Mouse (Mus musculus): ENCODE measurements around the gene Crat.
"Not testable (repeated sequence)": the region's sequence is repeated elsewhere in the genome, so short reads cannot be mapped to it uniquely, and the experiment has no call there.

Crat gene

GRCm38 (mm10) chr2:30440701-30441517 is 25.3 kb upstream of the Crat start:
- DNase-seq (ENCODE audit: low spot score in 2 of 2) = peak in 1 of 2 experiments; percentile 77

- no peak for DNase-seq (ENCODE audit: low spot score in 2 of 2)
These were observed 24.6 kb upstream of the Crat start for GRCm38 (mm10) chr2:30440211-30440700.

GRCm38 (mm10) chr2:30439631-30440030 is 24.0 kb upstream of the Crat start:
- no peak for DNase-seq (ENCODE audit: low spot score in 2 of 2)

GRCm38 (mm10) chr2:30437791-30438190 is 22.2 kb upstream of the Crat start:
- DNase-seq (ENCODE audit: low spot score in 2 of 2) = no peak

- DNase-seq (ENCODE audit: low spot score in 2 of 2) = no peak
These were observed 21.2 kb upstream of the Crat start for GRCm38 (mm10) chr2:30436809-30437208.

GRCm38 (mm10) chr2:30436156-30436545 is 20.5 kb upstream of the Crat start:
- no peak for DNase-seq (ENCODE audit: low spot score in 2 of 2)

- DNase-seq (ENCODE audit: low spot score in 2 of 2) = peak in 1 of 2 experiments; percentile 81
These were observed 19.9 kb upstream of the Crat start for GRCm38 (mm10) chr2:30435326-30436155.

- DNase-seq (ENCODE audit: low spot score in 2 of 2) = no peak
These were observed 13.5 kb upstream of the Crat start for GRCm38 (mm10) chr2:30429156-30429555.

- no peak for DNase-seq (ENCODE audit: low spot score in 2 of 2)
These were observed 5.8 kb upstream of the Crat start for GRCm38 (mm10) chr2:30421432-30421831.

GRCm38 (mm10) chr2:30419112-30419511 is 3.5 kb upstream of the Crat start:
- DNase-seq (ENCODE audit: low spot score in 2 of 2) = no peak

GRCm38 (mm10) chr2:30418259-30418658 is 2.6 kb upstream of the Crat start:
- no peak for DNase-seq (ENCODE audit: low spot score in 2 of 2)

GRCm38 (mm10) chr2:30417595-30418165 is 2.1 kb upstream of the Crat start:
- no peak for DNase-seq (ENCODE audit: low spot score in 2 of 2)

GRCm38 (mm10) chr2:30417154-30417553 is 1.5 kb upstream of the Crat start:
- DNase-seq (ENCODE audit: low spot score in 2 of 2) = not testable (repeated sequence)

GRCm38 (mm10) chr2:30416649-30416965 is 994 bp upstream of the Crat start:
- DNase-seq (ENCODE audit: low spot score in 2 of 2) = no peak

GRCm38 (mm10) chr2:30415936-30416648 is 479 bp upstream of the Crat start, which contains the start of gene Ptpa:
TSS of gene Ptpa (plus strand) at chr2:30416039.
- DNase-seq (ENCODE audit: low spot score in 2 of 2) = peak; percentile 82 to 90

GRCm38 (mm10) chr2:30414681-30415080 is 932 bp downstream of the Crat start:
- DNase-seq (ENCODE audit: low spot score in 2 of 2) = no peak

- no peak for DNase-seq (ENCODE audit: low spot score in 2 of 2)
These were observed 1.5 kb downstream of the Crat start for GRCm38 (mm10) chr2:30414101-30414500.

GRCm38 (mm10) chr2:30413038-30413973 is 2.3 kb downstream of the Crat start:
- peak in 1 of 2 experiments; percentile 81 for DNase-seq (ENCODE audit: low spot score in 2 of 2)

- no peak for DNase-seq (ENCODE audit: low spot score in 2 of 2)
These were observed 6.0 kb downstream of the Crat start for GRCm38 (mm10) chr2:30409454-30410176.

Measured in left cerebral cortex, adult 9 months (tissue).